Mouse (Mus musculus) intestine, postnatal 0 days (tissue): ENCODE measurements around the gene Bglap3. TPM values are rescaled to one million over a fixed set of nuclear protein-coding genes. Genes with fewer than 3 reads are reported as not detected.
"Not testable (repeated sequence)": the region's sequence is repeated elsewhere in the genome, so short reads cannot be mapped to it uniquely, and the experiment has no call there.

Source experiments
- ATAC-seq: fragments of 200-750 bp; cut with Nextera tagmentation; 2 replicates; pipeline ENCODE4 v1.8.0; 2017; ENCODE audit warnings: mild to moderate bottlenecking, moderate TSS enrichment, moderate library complexity
- H3K27ac ChIP-seq: fragments of 300-500 bp; sonication (generic); 2 replicates; pipeline ENCODE4 v1.5.1; 2014; ENCODE audit warnings: mild to moderate bottlenecking, low read depth, low read length, moderate library complexity
- H3K27me3 ChIP-seq: fragments of 300-500 bp; sonication (generic); replicated peaks from 2 replicates; pipeline ENCODE4 v1.6.1; 2014; ENCODE audit warnings: low read length, mixed read lengths; ENCODE audit not compliant: control insufficient read depth, insufficient read depth
- H3K36me3 ChIP-seq: fragments of 300-500 bp; sonication (generic); 2 replicates; pipeline ENCODE4 v1.6.1; 2014; ENCODE audit warnings: mild to moderate bottlenecking, moderate library complexity; ENCODE audit not compliant: control insufficient read depth, insufficient read depth
- H3K4me1 ChIP-seq: fragments of 300-500 bp; sonication (generic); replicated peaks from 2 replicates; pipeline ENCODE4 v1.6.1; 2014; ENCODE audit warnings: antibody characterized with exemption, low read length, mixed read lengths; ENCODE audit not compliant: control insufficient read depth, insufficient read depth
- H3K4me2 ChIP-seq: fragments of 300-500 bp; sonication (generic); replicated peaks from 2 replicates; pipeline ENCODE4 v1.6.1; 2014; ENCODE audit warnings: low read depth, mild to moderate bottlenecking, moderate library complexity
- H3K4me3 ChIP-seq: fragments of 300-500 bp; sonication (generic); 2 replicates; pipeline ENCODE4 v1.5.1; 2014; ENCODE audit warnings: low read depth, low read length
- H3K9ac ChIP-seq: fragments of 300-500 bp; sonication (generic); 2 replicates; pipeline ENCODE4 v1.6.1; 2014; ENCODE audit warnings: mild to moderate bottlenecking, low read depth, low read length
- H3K9me3 ChIP-seq: fragments of 300-500 bp; sonication (generic); 2 replicates; pipeline ENCODE4 v1.6.1; 2016; ENCODE audit warnings: mixed run types; ENCODE audit not compliant: control insufficient read depth
- CTCF ChIP-seq: sonication (generic); IDR thresholded peaks from 2 replicates; pipeline ENCODE4 v1.5.1; 2016; ENCODE audit warnings: low read depth, mild to moderate bottlenecking, control low read depth, antibody characterized with exemption, moderate library complexity
- WGBS: fragments of 180-500 bp; shearing (Covaris S2); extraction: QIAGEN DNeasy Blood & Tissue Kit; methylation state at CpG from one replicate; pipeline ENCODE4 v1.1.7; 2014; 5-methylcytosine and 5-hydroxymethylcytosine counted together
- polyA plus RNA-seq: library from polyadenylated mRNA; unstranded; fragments of >200 nt; fragmentation: Nextera tagmentation; extraction: Ambion mirVana; gene quantifications from 2 replicates; pipeline ENCODE4 v1.2.1, GENCODE M21; 2015

Gene Bglap3
- polyA plus RNA-seq, 1 experiment from 2014 or later = 72.5 TPM

GRCm38 (mm10) chr3:88403522-88404230 is 31.1 kb upstream of the Bglap3 start:
- no peak overlapping the region for H3K9ac ChIP-seq
- no peaks in the 10 kb centered on the region for H3K27me3 ChIP-seq
- no peak for TF ChIP-seq CTCF
- H3K4me1 ChIP-seq = no peaks in the 10 kb centered on the region
- 93% methylated on average over 10 of the region's 10 CpGs for WGBS
- no peak overlapping the region for H3K4me3 ChIP-seq
- peaks cover 20% of the 10 kb centered on the region for H3K36me3 ChIP-seq
- no peak for ATAC-seq
- no peak overlapping the region for H3K4me2 ChIP-seq
- H3K9me3 ChIP-seq = no peaks in the 10 kb centered on the region
- no peak overlapping the region for H3K27ac ChIP-seq

GRCm38 (mm10) chr3:88398666-88399065 is 26.1 kb upstream of the Bglap3 start:
- TF ChIP-seq CTCF = no peak
- Histone ChIP-seq H3K27me3 (0 out of 2 replicates have a peak, but pooled peaks cover 11% of the 10 kb centered on the region), H3K36me3 (peaks cover 40% of the 10 kb centered on the region), H3K9me3 (no peaks in the 10 kb centered on the region), H3K9ac (no peak overlapping the region), H3K4me3 (no peak overlapping the region), H3K4me1 (no peaks in the 10 kb centered on the region), H3K4me2 (no peak overlapping the region), H3K27ac (no peak overlapping the region)
- no peak for ATAC-seq
- WGBS = 81% methylated on average over 2 of the region's 2 CpGs

- Histone ChIP-seq H3K4me2 (no peak overlapping the region), H3K27me3 (peaks cover 18% of the 10 kb centered on the region), H3K9me3 (no peaks in the 10 kb centered on the region), H3K9ac (no peak overlapping the region), H3K36me3 (peaks cover 28% of the 10 kb centered on the region), H3K4me3 (no peak overlapping the region), H3K27ac (no peak overlapping the region), H3K4me1 (no peaks in the 10 kb centered on the region)
- TF ChIP-seq CTCF = no peak
- no peak for ATAC-seq
- 92% methylated on average over 8 of the region's 8 CpGs for WGBS
Measured at GRCm38 (mm10) chr3:88395742-88396141, 23.2 kb upstream of the Bglap3 start.

- Histone ChIP-seq H3K36me3 (peaks cover 31% of the 10 kb centered on the region), H3K4me2 (no peak overlapping the region), H3K9ac (no peak overlapping the region), H3K4me3 (no peak overlapping the region), H3K4me1 (no peaks in the 10 kb centered on the region), H3K27me3 (peaks cover 20% of the 10 kb centered on the region), H3K9me3 (peaks cover 2% of the 10 kb centered on the region; the same call in 1 of the 2 replicates), H3K27ac (no peak overlapping the region)
- TF ChIP-seq CTCF = no peak
- WGBS = 92% methylated on average over 6 of the region's 6 CpGs
- no peak for ATAC-seq
Measured at GRCm38 (mm10) chr3:88395288-88395687, 22.7 kb upstream of the Bglap3 start.

GRCm38 (mm10) chr3:88393776-88394375 is 21.3 kb upstream of the Bglap3 start:
- no peak for TF ChIP-seq CTCF
- 87% methylated on average over 9 of the region's 9 CpGs for WGBS
- Histone ChIP-seq H3K36me3 (peaks cover 26% of the 10 kb centered on the region; the same call in 1 of the 2 replicates), H3K9me3 (peaks cover 4% of the 10 kb centered on the region; the same call in 1 of the 2 replicates), H3K4me3 (no peak overlapping the region), H3K9ac (no peak overlapping the region), H3K27ac (no peak overlapping the region), H3K27me3 (peaks cover 30% of the 10 kb centered on the region), H3K4me1 (no peaks in the 10 kb centered on the region), H3K4me2 (no peak overlapping the region)
- ATAC-seq = no peak

GRCm38 (mm10) chr3:88384364-88384763 is 11.8 kb upstream of the Bglap3 start, which contains the start of gene Bglap:
Gene Bglap, minus strand, starts transcription at chr3:88384464.
- no peak within 1 kb of the TSS for H3K27ac ChIP-seq
- 84% methylated on average over 5 of the region's 5 CpGs for WGBS
- ATAC-seq = no peak
- no peaks in the 10 kb centered on the region for H3K36me3 ChIP-seq
- H3K9ac ChIP-seq = no peak within 1 kb of the TSS
- no peaks in the 10 kb centered on the region for H3K9me3 ChIP-seq
- peaks cover 14% of the 10 kb centered on the region; the same call in 1 of the 2 replicates for H3K27me3 ChIP-seq
- TF ChIP-seq CTCF = no peak
- no peaks in the 10 kb centered on the region for H3K4me1 ChIP-seq
- H3K4me3 ChIP-seq = no peak within 1 kb of the TSS
- H3K4me2 ChIP-seq = no peak within 1 kb of the TSS

- not testable (repeated sequence) for H3K27me3 ChIP-seq, H3K4me3 ChIP-seq, ATAC-seq, H3K9ac ChIP-seq, H3K27ac ChIP-seq, H3K4me1 ChIP-seq, H3K4me2 ChIP-seq, H3K9me3 ChIP-seq, H3K36me3 ChIP-seq
- WGBS = 36% methylated on average over 1 of the region's 7 CpGs
Measured at GRCm38 (mm10) chr3:88382383-88382782, 9.8 kb upstream of the Bglap3 start.

GRCm38 (mm10) chr3:88381389-88382315 is 9.1 kb upstream of the Bglap3 start:
- H3K27me3 ChIP-seq, H3K9me3 ChIP-seq, H3K36me3 ChIP-seq, H3K4me1 ChIP-seq, H3K4me3 ChIP-seq, H3K9ac ChIP-seq, H3K27ac ChIP-seq: not testable (repeated sequence)
- ATAC-seq = peak; percentile 50; the same call in 1 of the 2 replicates
- peak overlapping the region; percentile 37; the same call in 1 of the 2 replicates for H3K4me2 ChIP-seq
- WGBS = 11% methylated on average over 18 of the region's 22 CpGs
